Comparison of ENCODE assay signal across 6 mouse cellular contexts in genomic region chr1:90673751-90674150, GRCm38 (mm10).
"Had no signal": no experiment of that assay in that cellular context is flagged by ENCODE, and none has a peak within 500 bp of the region (broad histone marks: within the 10 kb centered on the region; RNA-seq: fewer than 3 reads in every experiment).

No protein-coding gene starts in this region.

- DNase-seq: kidney, adult 11 months; kidney, adult 8-10 months; layer of hippocampus, adult 9-11 months; layer of hippocampus, postnatal 36 days; liver, embryonic 13.5 days; lung, adult 2 months had no signal
